Mouse (Mus musculus) limb, embryonic 14.5 days (tissue): ENCODE measurements at regions not wholly inside any gene's neighbourhood (a gene's known extent, or its start where the extent isn't known, plus 50 kb on each side); places are given as distances from the start of the nearest gene placed in this dataset.

Experiments used
- ATAC-seq: fragments of 200-750 bp; cut with Nextera tagmentation; 2 replicates; pipeline ENCODE4 v1.8.0; 2017; ENCODE audit warnings: low read depth, moderate number of reproducible peaks, moderate TSS enrichment; ENCODE audit not compliant: low FRiP score
- DNase-seq: peaks from one replicate; pipeline ENCODE4 v3.0.0-alpha.2; 2015; ENCODE audit warnings: low spot score
- H3K27ac ChIP-seq: fragments of 300-500 bp; sonication (generic); replicated peaks from 2 replicates; pipeline ENCODE4 v1.5.1; 2014; ENCODE audit warnings: low read depth, mild to moderate bottlenecking, low read length, moderate library complexity, mixed read lengths
- H3K27me3 ChIP-seq: fragments of 300-500 bp; sonication (generic); 2 replicates; pipeline ENCODE4 v1.6.1; 2014; ENCODE audit warnings: low read length, mixed read lengths; ENCODE audit not compliant: control insufficient read depth, insufficient read depth
- H3K36me3 ChIP-seq: fragments of 300-500 bp; sonication (generic); 2 replicates; pipeline ENCODE4 v1.6.1; 2014; ENCODE audit warnings: mild to moderate bottlenecking, low read length, moderate library complexity, mixed read lengths; ENCODE audit not compliant: control insufficient read depth, insufficient read depth
- H3K4me1 ChIP-seq: fragments of 300-500 bp; sonication (generic); 2 replicates; pipeline ENCODE4 v1.6.1; 2014; ENCODE audit warnings: antibody characterized with exemption, low read length, mixed read lengths; ENCODE audit not compliant: control insufficient read depth, insufficient read depth
- H3K4me2 ChIP-seq: fragments of 300-500 bp; sonication (generic); replicated peaks from 2 replicates; pipeline ENCODE4 v1.6.1; 2014; ENCODE audit warnings: low read depth, mild to moderate bottlenecking, low read length, moderate library complexity; ENCODE audit not compliant: severe bottlenecking
- H3K4me3 ChIP-seq: fragments of 300-500 bp; sonication (generic); replicated peaks from 2 replicates; pipeline ENCODE4 v1.5.1; 2014; ENCODE audit warnings: low read length
- H3K9ac ChIP-seq: fragments of 300-500 bp; sonication (generic); 2 replicates; pipeline ENCODE4 v1.6.1; 2014; ENCODE audit warnings: mild to moderate bottlenecking, low read depth, low read length, moderate library complexity; ENCODE audit not compliant: severe bottlenecking
- H3K9me3 ChIP-seq: fragments of 300-500 bp; sonication (generic); 2 replicates; pipeline ENCODE4 v1.6.1; 2016; ENCODE audit warnings: low read length; ENCODE audit not compliant: control insufficient read depth
- POLR2A ChIP-seq: fragments of 200-500 bp; IDR thresholded peaks from 2 replicates; pipeline ENCODE4 v1.8.0; 2012; ENCODE audit warnings: inconsistent platforms, mild to moderate bottlenecking, moderate library complexity, borderline replicate concordance; ENCODE audit not compliant: insufficient read depth, insufficient read length; ENCODE audit errors: extremely low read depth
- WGBS: fragments of 180-500 bp; shearing (Covaris S2); extraction: QIAGEN DNeasy Blood & Tissue Kit; methylation state at CpG from one replicate; pipeline ENCODE4 v1.1.7; 2014; 5-methylcytosine and 5-hydroxymethylcytosine counted together

- no peak overlapping the region for H3K27ac ChIP-seq
- ATAC-seq, result no peak
- no peaks in the 10 kb centered on the region for H3K9me3 ChIP-seq
Observed at GRCm38 (mm10) chr13:57212251-57212650, 316.5 kb upstream of the Trpc7 start.

DNA sequence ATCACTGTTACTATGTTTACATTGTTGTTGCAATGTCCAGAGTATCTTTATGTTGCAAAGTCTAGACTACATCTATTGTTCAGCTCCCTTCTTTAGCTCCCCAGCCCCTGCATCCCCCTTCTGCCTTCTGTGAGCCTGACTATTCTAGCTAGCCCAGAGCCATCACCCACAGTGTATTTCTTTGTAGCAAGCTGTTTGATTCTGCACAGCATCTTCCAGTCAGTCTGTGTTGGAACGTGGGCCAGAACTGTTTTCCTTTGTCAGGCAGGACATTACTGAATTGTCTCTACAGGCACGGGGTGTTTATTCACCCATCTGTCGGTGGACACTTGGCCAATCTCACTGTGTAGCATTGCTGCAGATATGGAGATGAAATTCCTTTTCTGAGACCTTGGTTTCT is 295.4 kb upstream of the Trpc7 start:
- Histone ChIP-seq H3K4me2 (no peak overlapping the region), H3K9ac (no peak overlapping the region), H3K36me3 (no peaks in the 10 kb centered on the region), H3K9me3 (no peaks in the 10 kb centered on the region), H3K4me3 (no peak overlapping the region), H3K27me3 (no peaks in the 10 kb centered on the region), H3K27ac (no peak overlapping the region), H3K4me1 (no peaks in the 10 kb centered on the region)
- no peak for TF ChIP-seq POLR2A
- DNase-seq (no peak), ATAC-seq (no peak)
- 75% methylated on average over 3 of the region's 3 CpGs for WGBS

More at GRCm38 (mm10) chr13:57212251-57212650, 316.5 kb upstream of the Trpc7 start:
- no peak for DNase-seq
- Histone ChIP-seq H3K27me3 (no peaks in the 10 kb centered on the region), H3K36me3 (no peaks in the 10 kb centered on the region), H3K4me2 (no peak overlapping the region), H3K9ac (no peak overlapping the region), H3K4me1 (no peaks in the 10 kb centered on the region), H3K4me3 (no peak overlapping the region)
- WGBS, result 64% methylated on average over 1 of the region's 1 CpGs
- no peak for TF ChIP-seq POLR2A

DNA sequence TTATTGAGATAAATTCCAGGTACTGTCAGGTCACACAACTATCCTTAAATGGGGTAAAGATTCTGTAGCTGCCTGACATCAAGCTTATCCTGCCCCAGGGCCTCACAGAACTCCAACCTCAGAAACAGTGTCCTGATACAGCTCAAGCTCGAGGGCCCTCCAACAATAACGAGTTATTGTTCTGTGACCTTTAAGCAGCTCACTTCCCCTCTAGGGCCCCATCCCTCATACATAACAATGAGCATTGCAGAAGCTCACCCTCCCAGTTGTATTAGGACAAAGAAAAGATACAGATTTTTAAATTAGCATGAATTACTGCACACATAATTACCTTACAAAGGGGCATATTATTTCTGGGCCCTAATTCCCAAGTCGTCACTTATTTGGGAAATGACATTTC is 293.5 kb upstream of the Trpc7 start:
- Histone ChIP-seq H3K4me3 (no peak overlapping the region), H3K27me3 (no peaks in the 10 kb centered on the region), H3K9me3 (no peaks in the 10 kb centered on the region), H3K36me3 (no peaks in the 10 kb centered on the region), H3K9ac (no peak overlapping the region), H3K4me2 (no peak overlapping the region), H3K27ac (no peak overlapping the region), H3K4me1 (no peaks in the 10 kb centered on the region)
- 60% methylated on average over 3 of the region's 3 CpGs for WGBS
- TF ChIP-seq POLR2A, result no peak
- DNase-seq (no peak), ATAC-seq (no peak)

- H3K4me2 ChIP-seq, result no peak overlapping the region
Observed at GRCm38 (mm10) chr13:57186168-57186567, 290.4 kb upstream of the Trpc7 start.

GRCm38 (mm10) chr13:57170180-57170579 is 274.4 kb upstream of the Trpc7 start:
- Histone ChIP-seq H3K9me3 (no peaks in the 10 kb centered on the region), H3K27ac (no peak overlapping the region), H3K27me3 (no peaks in the 10 kb centered on the region), H3K36me3 (no peaks in the 10 kb centered on the region), H3K4me2 (no peak overlapping the region), H3K4me1 (no peaks in the 10 kb centered on the region), H3K9ac (no peak overlapping the region), H3K4me3 (no peak overlapping the region)
- WGBS, result 76% methylated on average over 3 of the region's 3 CpGs
- DNase-seq (no peak), ATAC-seq (no peak)
- TF ChIP-seq POLR2A, result no peak

More at GRCm38 (mm10) chr13:57186168-57186567, 290.4 kb upstream of the Trpc7 start:
- no peak overlapping the region for H3K4me3 ChIP-seq
- no peak overlapping the region for H3K27ac ChIP-seq
- DNase-seq (peak; percentile 33), ATAC-seq (no peak)
- TF ChIP-seq POLR2A, result no peak
- H3K9ac ChIP-seq, result no peak overlapping the region
- no peaks in the 10 kb centered on the region for H3K4me1 ChIP-seq
- no peaks in the 10 kb centered on the region for H3K36me3 ChIP-seq
- no peaks in the 10 kb centered on the region for H3K27me3 ChIP-seq
- H3K9me3 ChIP-seq, result no peaks in the 10 kb centered on the region
- WGBS, result 67% methylated on average over 2 of the region's 2 CpGs

- no peak overlapping the region for H3K4me3 ChIP-seq
- no peak overlapping the region for H3K4me2 ChIP-seq
- H3K9ac ChIP-seq, result no peak overlapping the region
- H3K4me1 ChIP-seq, result no peaks in the 10 kb centered on the region
- ATAC-seq (no peak), DNase-seq (no peak)
- no peaks in the 10 kb centered on the region for H3K27me3 ChIP-seq
- H3K36me3 ChIP-seq, result no peaks in the 10 kb centered on the region
- WGBS, result 87% methylated on average over 2 of the region's 2 CpGs
- TF ChIP-seq POLR2A, result no peak
- no peak overlapping the region for H3K27ac ChIP-seq
- no peaks in the 10 kb centered on the region for H3K9me3 ChIP-seq
Observed at GRCm38 (mm10) chr13:57169621-57170020, 273.8 kb upstream of the Trpc7 start.
